Mouse (Mus musculus) liver, postnatal 0 days (tissue): ENCODE data around the gene BC016579. TPM values are rescaled to one million over a fixed set of nuclear protein-coding genes. Genes with fewer than 3 reads are reported as not detected.

Experiments used
- ATAC-seq: fragments of 200-750 bp; cut with Nextera tagmentation; 2 replicates; pipeline ENCODE4 v1.8.0; 2017; ENCODE audit warnings: mild to moderate bottlenecking, moderate library complexity
- DNase-seq: peaks from one replicate; pipeline ENCODE4 v3.0.0-alpha.2; 2016
- H3K27ac ChIP-seq: fragments of 300-500 bp; sonication (generic); 2 replicates; pipeline ENCODE4 v1.5.1; 2014; ENCODE audit warnings: antibody characterized with exemption, moderate library complexity, mild to moderate bottlenecking, low read depth
- H3K27me3 ChIP-seq: fragments of 300-500 bp; sonication (generic); 2 replicates; pipeline ENCODE4 v1.6.1; 2014; ENCODE audit warnings: low read length, control low read depth, mixed read lengths; ENCODE audit not compliant: insufficient read depth
- H3K36me3 ChIP-seq: fragments of 300-500 bp; sonication (generic); replicated peaks from 2 replicates; pipeline ENCODE4 v1.6.1; 2014; ENCODE audit warnings: mild to moderate bottlenecking, control low read depth, low read length, moderate library complexity, mixed read lengths; ENCODE audit not compliant: insufficient read depth
- H3K4me1 ChIP-seq: fragments of 300-500 bp; sonication (generic); 2 replicates; pipeline ENCODE4 v1.6.1; 2014; ENCODE audit warnings: antibody characterized with exemption, mild to moderate bottlenecking, control low read depth; ENCODE audit not compliant: insufficient read depth
- H3K4me2 ChIP-seq: fragments of 300-500 bp; sonication (generic); 2 replicates; pipeline ENCODE4 v1.6.1; 2014; ENCODE audit warnings: low read depth, mild to moderate bottlenecking, low read length, moderate library complexity, mixed read lengths
- H3K4me3 ChIP-seq: fragments of 300-500 bp; sonication (generic); 2 replicates; pipeline ENCODE4 v1.5.1; 2014; ENCODE audit warnings: low read depth, low read length
- H3K9ac ChIP-seq: fragments of 300-500 bp; sonication (generic); replicated peaks from 2 replicates; pipeline ENCODE4 v1.6.1; 2014; ENCODE audit warnings: mild to moderate bottlenecking, moderate library complexity
- H3K9me3 ChIP-seq: fragments of 300-500 bp; sonication (generic); 2 replicates; pipeline ENCODE4 v1.6.1; 2016; ENCODE audit warnings: mild to moderate bottlenecking, control low read depth, low read length, mixed read lengths
- CTCF ChIP-seq: sonication (generic); IDR thresholded peaks from 2 replicates; pipeline ENCODE4 v1.5.1; 2016; ENCODE audit warnings: antibody characterized with exemption, low read depth
- EP300 ChIP-seq: IDR thresholded peaks from 2 replicates; pipeline ENCODE4 v1.6.1; 2016; ENCODE audit warnings: antibody characterized with exemption, low read depth, mild to moderate bottlenecking
- WGBS: fragments of 180-500 bp; shearing (Covaris S2); extraction: QIAGEN DNeasy Blood & Tissue Kit; methylation state at CpG from one replicate; pipeline ENCODE4 v1.1.7; 2014; ENCODE audit not compliant: insufficient replicate concordance; 5-methylcytosine and 5-hydroxymethylcytosine counted together
- polyA plus RNA-seq: library from polyadenylated mRNA; unstranded; fragments of >200 nt; fragmentation: Nextera tagmentation; extraction: Ambion mirVana; gene quantifications from 2 replicates; pipeline ENCODE4 v1.2.1, GENCODE M21; 2015

BC016579 gene
- polyA plus RNA-seq, 1 experiment from 2014 or later = 0.34 TPM

GRCm38 (mm10) chr16:45653009-45653933, 597 bp downstream of the BC016579 start:
- peak overlapping the region; percentile 46 for H3K4me3 ChIP-seq
- H3K27ac ChIP-seq = no peak overlapping the region
- ATAC-seq = 0 out of 2 replicates have a peak, but pooled peaks have one; percentile 21
- no peaks in the 10 kb centered on the region for H3K36me3 ChIP-seq
- no peaks in the 10 kb centered on the region for H3K27me3 ChIP-seq
- DNase-seq = peak; percentile 27
- peaks cover 14% of the 10 kb centered on the region for H3K4me1 ChIP-seq
- H3K4me2 ChIP-seq = peak overlapping the region; percentile 77
- peak overlapping the region; percentile 41; the same call in 1 of the 2 replicates for H3K9ac ChIP-seq
- WGBS = 18% methylated on average over 17 of the region's 17 CpGs
- TF ChIP-seq CTCF = peak; percentile 11; the same call in 1 of the 2 replicates
- no peak for TF ChIP-seq EP300
- no peaks in the 10 kb centered on the region for H3K9me3 ChIP-seq

- Histone ChIP-seq H3K36me3 (no peaks in the 10 kb centered on the region), H3K27me3 (no peaks in the 10 kb centered on the region), H3K9ac (no peak overlapping the region), H3K4me1 (peaks cover 14% of the 10 kb centered on the region), H3K9me3 (no peaks in the 10 kb centered on the region), H3K4me2 (no peak overlapping the region), H3K4me3 (no peak overlapping the region), H3K27ac (no peak overlapping the region)
- TF ChIP-seq CTCF (no peak), EP300 (peak; percentile 16; the same call in 1 of the 2 replicates)
- ATAC-seq = peak; percentile 37; the same call in 1 of the 2 replicates
- 44% methylated on average over 2 of the region's 2 CpGs for WGBS
- no peak for DNase-seq
Observed at GRCm38 (mm10) chr16:45651497-45651896, 2.4 kb downstream of the BC016579 start.

GRCm38 (mm10) chr16:45644380-45644779, 9.5 kb downstream of the BC016579 start:
- DNase-seq (no peak), ATAC-seq (peak; percentile 57)
- Histone ChIP-seq H3K27ac (peak overlapping the region; percentile 53), H3K9me3 (no peaks in the 10 kb centered on the region), H3K9ac (no peak overlapping the region), H3K4me1 (peaks cover 9% of the 10 kb centered on the region), H3K4me2 (no peak overlapping the region), H3K36me3 (no peaks in the 10 kb centered on the region), H3K27me3 (no peaks in the 10 kb centered on the region), H3K4me3 (no peak overlapping the region)
- no peak for TF ChIP-seq CTCF
- TF ChIP-seq EP300 = peak; percentile 38; the same call in 1 of the 2 replicates
- WGBS = 36% methylated on average over 6 of the region's 6 CpGs

- Histone ChIP-seq H3K4me2 (no peak overlapping the region), H3K9ac (no peak overlapping the region), H3K4me3 (no peak overlapping the region), H3K27me3 (no peaks in the 10 kb centered on the region), H3K9me3 (no peaks in the 10 kb centered on the region), H3K4me1 (peaks cover 9% of the 10 kb centered on the region), H3K36me3 (no peaks in the 10 kb centered on the region), H3K27ac (peak overlapping the region; percentile 53)
- DNase-seq (no peak), ATAC-seq (peak; percentile 56)
- TF ChIP-seq CTCF (no peak), EP300 (no peak)
- WGBS = 53% methylated on average over 3 of the region's 3 CpGs
Observed at GRCm38 (mm10) chr16:45643944-45644343, 9.9 kb downstream of the BC016579 start.

- no peak overlapping the region for H3K4me3 ChIP-seq
- no peaks in the 10 kb centered on the region for H3K36me3 ChIP-seq
- H3K9me3 ChIP-seq = no peaks in the 10 kb centered on the region
- TF ChIP-seq EP300 (peak; percentile 56; the same call in 1 of the 2 replicates), CTCF (no peak)
- peaks cover 9% of the 10 kb centered on the region for H3K4me1 ChIP-seq
- 47% methylated on average over 3 of the region's 3 CpGs for WGBS
- H3K9ac ChIP-seq = no peak overlapping the region
- H3K27me3 ChIP-seq = no peaks in the 10 kb centered on the region
- no peak overlapping the region for H3K4me2 ChIP-seq
- ATAC-seq (peak; percentile 86), DNase-seq (peak; percentile 60)
- peak overlapping the region; percentile 42; the same call in 1 of the 2 replicates for H3K27ac ChIP-seq
Observed at GRCm38 (mm10) chr16:45641301-45641700, 12.6 kb downstream of the BC016579 start.

- H3K4me2 ChIP-seq = no peak overlapping the region
- 74% methylated on average over 10 of the region's 10 CpGs for WGBS
- H3K9me3 ChIP-seq = no peaks in the 10 kb centered on the region
- TF ChIP-seq EP300 (no peak), CTCF (no peak)
- DNase-seq (no peak), ATAC-seq (no peak)
- H3K36me3 ChIP-seq = no peaks in the 10 kb centered on the region
- peaks cover 9% of the 10 kb centered on the region for H3K4me1 ChIP-seq
- H3K9ac ChIP-seq = no peak overlapping the region
- H3K27ac ChIP-seq = no peak overlapping the region
- no peaks in the 10 kb centered on the region for H3K27me3 ChIP-seq
- H3K4me3 ChIP-seq = no peak overlapping the region
Observed at GRCm38 (mm10) chr16:45640070-45640762, 13.7 kb downstream of the BC016579 start.
